Mouse (Mus musculus) cerebellum, adult 2 months (tissue): ENCODE results near the gene Tbc1d16.

ENCODE experiments used
- CTCF ChIP-seq: fragments of 200-500 bp; IDR thresholded peaks from 2 replicates; pipeline ENCODE4 v1.5.1; 2011; ENCODE audit warnings: low read depth, mild to moderate bottlenecking, control low read depth, low read length, moderate library complexity, borderline replicate concordance; ENCODE audit not compliant: insufficient read depth
- POLR2A ChIP-seq: fragments of 200-500 bp; IDR thresholded peaks from 2 replicates; pipeline ENCODE4 v1.6.1; 2011; ENCODE audit warnings: low read length, control low read depth, borderline replicate concordance; ENCODE audit not compliant: insufficient read depth

DNA sequence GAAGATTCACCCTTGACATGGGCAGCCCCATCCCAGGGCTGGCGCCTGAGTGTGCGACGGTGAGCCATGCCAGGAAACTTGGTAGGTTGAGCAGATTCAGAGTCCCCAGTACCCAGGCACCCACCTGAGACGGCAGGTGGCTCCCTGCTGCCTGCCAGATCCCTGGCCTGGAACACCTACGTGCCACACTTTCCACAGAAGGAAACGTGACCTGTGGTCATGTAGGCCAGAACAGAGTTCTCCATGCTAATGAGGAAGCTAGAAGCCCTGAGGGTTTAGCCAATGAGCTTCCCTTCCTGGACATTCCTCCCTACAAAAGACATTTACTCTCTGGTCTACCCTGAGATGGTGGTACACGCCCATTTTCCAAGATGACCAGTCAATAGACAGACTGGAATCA lies 56.7 kb downstream of the Tbc1d16 start:
- TF ChIP-seq POLR2A, result no peak
- no peak for TF ChIP-seq CTCF
